Mouse (Mus musculus): ENCODE data around the gene Ccr6. TPM values are rescaled to one million over a fixed set of nuclear protein-coding genes. Genes with fewer than 3 reads are reported as not detected.
"Not testable (repeated sequence)": the region's sequence is repeated elsewhere in the genome, so short reads cannot be mapped to it uniquely, and the experiment has no call there.

Ccr6 gene
- total RNA-seq, 2 experiments from 2014 or later, result not detected

DNA sequence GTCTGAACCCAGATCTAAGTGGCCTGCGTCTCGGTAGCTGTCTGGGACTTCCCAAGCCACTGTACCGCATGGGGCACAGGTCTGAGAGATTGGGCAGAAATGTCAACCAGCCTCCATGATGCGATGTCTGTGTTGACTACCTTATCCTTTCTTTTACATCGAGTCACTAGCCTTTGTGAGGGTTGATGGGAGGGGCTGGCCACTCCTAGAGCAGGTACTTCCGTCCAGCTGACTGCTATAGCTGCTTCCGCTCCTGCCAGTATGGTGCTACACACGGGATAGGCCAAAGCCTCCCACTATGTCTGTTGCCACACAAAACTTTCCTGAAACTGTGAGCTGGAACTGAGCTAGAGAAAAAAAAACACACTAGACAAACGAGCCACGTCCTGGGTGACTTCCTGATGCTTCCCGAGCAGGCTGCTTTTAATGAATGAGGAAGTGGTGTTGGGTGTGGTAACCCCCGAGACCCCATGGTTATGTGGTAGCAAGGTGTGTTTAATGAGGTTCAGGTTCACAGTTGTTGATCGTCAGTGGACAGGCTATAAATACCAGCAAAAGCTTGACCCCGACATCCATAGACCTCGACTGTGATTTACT is 2.1 kb upstream of the Ccr6 start:
- DNase-seq, result no peak

DNA sequence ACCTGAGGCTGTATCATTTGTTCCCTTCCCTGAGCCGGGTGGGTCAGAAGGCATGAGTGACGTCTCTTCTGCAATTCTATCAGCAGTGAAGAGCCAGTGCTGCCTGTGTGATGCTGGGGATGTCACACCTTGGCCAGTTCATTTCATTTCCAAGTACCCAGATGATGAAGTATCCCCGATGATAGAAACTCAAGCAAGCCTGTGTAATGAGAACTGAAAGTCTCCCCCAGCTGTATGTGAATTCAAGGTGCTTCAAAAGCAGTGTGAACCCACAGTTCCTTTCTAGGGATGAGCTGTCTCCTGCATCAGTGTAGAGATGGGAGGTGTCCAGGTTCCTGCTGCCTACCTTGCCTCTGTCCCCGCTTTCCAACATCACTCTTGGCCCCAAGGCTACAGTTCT is 1.3 kb upstream of the Ccr6 start:
- no peak for DNase-seq

DNA sequence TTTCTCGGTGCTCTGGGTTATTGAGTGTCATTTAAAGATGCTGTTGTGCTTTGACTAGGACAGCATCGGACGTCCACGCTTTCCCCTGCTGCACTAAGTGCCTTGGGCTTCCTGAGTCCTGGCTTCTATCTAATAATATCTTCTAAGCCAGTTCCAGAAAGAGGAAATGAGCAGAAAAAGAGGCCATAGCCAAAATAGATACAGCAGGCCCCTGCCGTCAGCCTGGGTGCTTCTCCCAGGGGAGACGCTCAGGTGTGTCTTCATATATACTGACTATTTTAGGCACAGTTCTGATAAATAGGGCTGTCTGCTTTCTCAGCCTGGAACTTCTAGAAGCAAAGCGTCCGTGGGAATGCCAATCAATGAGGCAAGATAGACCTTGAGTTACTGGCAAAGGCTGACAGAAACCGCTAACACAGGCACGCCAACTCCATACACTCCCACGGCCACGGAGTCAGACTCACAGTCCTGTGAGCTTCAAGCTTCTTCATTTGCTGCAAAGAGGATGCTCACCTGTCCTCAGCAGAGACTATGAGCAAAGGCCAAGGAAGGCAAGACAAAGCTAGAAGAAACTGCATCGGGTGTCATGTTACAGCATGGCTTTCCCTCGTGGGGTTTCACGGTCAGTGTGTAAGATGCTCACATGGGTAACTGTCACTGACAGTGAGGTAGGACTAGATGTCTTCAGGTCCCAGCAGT is 2.3 kb downstream of the Ccr6 start:
- no peak for DNase-seq

DNA sequence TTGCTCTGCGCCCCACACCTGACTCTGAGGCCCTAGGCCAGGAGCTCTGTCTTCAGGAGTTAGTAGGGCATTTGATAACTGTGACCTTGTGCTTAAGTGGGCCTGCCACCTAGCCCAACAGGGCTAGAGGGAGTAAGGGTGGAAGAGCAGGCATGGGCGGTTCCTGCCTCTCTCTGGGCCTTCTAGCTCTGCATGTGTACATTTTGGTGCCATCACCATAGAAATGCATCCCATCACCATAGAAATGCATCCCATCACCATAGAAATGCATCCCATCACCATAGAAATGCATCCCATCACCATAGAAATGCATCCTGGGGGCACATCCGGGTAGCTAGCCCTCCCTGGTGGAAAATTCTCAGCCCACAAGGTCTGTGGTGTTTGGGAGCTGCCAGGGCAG is 3.7 kb downstream of the Ccr6 start:
- no peak for DNase-seq

DNA sequence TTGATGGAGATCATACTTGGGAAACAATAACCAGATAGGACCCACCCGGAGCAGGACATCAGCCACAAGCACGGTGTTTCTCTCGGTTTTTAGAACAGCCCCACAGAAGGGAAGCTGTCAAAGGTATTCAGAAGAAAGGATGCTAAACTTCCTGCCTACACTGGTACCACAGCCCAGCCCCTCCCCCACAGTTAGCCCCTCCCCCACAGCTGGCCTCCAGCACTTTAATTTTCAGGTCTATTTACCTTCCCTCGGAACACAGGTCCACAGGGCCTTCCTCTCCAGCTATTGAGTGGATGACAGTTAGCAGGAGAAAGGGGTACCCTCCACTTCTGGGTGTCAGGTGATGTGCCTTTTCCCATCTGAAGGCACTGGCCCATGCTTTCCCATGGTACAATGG is 4.7 kb downstream of the Ccr6 start:
- no peak for DNase-seq

DNA sequence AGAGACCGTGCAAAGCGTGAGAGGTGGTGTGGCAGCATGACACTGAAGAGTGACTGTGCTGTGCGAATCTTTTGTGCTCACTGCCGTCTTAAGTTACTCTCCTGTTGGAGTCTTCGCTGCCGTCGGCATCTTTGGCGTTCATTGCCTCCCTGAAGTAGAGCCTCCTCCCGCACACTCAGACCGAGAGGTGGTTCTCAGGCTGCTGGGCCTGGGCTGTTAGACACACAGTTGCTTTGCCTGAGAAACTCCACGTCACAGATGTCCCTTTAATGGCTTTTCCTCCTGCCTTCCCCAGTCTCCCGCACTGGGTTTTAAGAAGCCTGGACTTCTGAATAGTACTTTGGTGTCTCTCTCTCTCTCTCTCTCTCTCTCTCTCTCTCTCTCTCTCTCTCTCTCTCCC is 5.8 kb downstream of the Ccr6 start:
- DNase-seq, result no peak

DNA sequence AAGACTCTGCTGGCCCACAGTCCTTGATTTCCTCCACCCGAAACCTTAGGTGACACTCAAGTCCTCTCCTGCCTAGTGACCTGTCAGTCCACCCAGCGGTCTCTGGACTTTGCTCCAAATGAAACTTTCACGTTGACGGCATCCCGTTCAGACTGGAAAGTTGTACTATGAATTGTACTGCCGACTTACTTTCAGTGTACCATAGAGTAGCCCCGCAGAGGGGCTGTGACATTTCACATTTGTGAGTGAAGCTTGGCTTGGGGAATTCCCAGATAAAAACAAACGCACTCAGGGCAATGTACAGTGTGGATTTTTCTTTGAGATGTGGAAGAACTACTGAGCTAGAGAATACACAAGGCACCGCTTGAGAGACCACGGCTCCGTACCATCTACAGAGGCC is 6.3 kb downstream of the Ccr6 start:
- no peak for DNase-seq

DNA sequence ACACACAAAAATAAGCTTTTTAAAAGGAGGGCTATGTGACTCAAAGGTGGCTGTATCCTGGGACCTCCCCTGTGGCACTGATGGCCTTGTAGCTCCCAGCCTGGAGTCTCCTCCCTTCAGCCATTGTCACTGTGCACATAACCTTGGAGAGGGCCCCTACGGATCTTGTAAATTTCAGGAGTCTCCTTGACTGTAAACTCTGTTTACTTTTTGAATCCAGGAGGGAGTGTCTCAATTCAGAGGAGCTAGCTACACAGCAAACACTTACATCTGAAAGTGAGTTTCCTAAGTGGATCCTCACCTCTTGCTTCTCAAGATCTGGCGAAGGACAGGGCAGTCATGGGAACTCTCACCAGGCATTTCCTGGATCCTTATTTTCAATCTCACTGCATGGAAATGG is 8.3 kb downstream of the Ccr6 start:
- DNase-seq, result no peak

DNA sequence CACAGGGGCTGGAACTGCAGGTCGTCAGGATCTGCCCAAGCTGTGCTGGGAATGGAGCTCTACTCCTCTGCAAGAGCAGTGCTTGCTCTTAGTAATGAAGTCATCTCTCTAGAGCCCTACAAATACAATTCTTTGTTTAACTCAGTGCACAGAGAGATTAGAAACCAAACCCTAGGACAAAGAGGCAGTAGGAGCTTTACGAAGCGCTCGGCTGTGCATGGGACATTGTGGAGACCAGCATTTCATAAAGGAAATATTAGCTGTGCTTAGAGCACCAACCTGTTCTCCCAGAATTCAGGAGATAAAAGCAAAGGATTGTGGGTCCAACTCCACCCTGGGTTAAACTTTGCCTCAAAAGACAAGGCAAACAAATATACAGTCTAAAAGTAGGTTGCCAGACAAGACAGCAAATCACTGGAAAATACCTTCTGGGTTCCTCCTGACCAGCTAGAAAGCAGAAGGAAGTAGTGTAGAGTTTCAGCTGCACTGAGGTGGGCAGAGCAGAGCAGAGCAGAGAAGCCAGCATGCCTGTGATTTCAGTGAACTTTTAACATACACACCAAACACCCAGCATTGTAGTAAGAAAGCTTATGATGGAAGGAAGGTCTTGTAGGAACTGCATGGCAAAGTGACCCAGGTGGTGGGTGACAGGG is 10.4 kb downstream of the Ccr6 start:
- no peak for DNase-seq

DNA sequence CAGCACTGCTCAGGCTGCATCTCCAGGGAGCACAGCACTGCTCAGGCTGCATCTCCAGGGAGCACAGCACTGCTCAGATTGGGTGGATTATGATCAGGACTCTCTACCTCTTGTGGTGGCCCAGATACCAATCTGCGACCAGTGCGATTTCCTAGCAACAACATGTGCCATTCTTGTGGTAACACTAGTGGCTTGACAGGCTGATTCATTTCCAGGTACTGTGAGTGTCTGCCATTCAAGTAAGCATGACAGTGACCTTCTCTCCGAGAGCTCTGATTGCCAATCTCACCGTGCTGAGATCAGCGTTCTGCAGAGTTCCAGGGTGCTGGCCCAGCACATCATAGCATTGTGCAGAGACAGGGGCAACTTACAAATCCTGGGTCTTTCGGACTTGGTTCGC is 15.9 kb downstream of the Ccr6 start:
- DNase-seq, result no peak

DNA sequence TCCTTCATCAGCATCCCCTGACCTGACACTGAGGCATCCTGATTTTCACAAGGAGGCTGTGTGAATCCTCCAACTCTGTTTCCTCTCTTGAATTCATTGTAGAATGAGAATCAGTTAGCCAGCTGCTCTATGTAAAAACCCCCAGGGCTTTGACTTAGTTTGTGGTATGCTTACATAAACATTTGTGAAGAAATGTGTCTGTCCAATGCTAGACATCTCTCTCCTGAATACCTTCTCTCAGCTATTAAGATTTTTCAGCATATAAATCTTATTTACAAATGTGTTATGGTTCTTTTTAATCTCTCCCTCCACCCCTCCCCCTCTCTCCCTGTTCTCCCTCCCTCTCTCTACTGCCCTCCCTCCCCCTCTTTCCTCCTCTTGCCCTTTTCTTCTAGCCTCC is 18.4 kb downstream of the Ccr6 start:
- no peak for DNase-seq

DNA sequence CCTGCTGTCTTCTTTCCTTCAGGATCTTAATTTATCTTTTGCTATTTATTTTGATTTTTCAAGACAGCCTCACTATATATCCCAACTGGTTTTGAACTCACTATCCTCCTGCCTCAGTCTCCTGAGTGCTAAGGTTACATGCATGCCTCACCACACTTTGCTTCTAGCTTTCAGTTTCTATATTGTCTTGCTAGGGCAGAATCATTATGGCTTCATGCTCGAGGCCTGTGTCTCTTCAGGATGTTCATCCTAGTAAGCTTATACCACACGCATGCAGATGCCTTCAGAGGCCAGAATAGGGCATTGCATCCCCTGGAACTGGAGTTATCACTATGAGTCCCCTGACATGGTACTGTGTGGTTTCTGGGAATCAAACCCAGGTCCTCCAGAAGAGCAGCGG is 19.1 kb downstream of the Ccr6 start:
- DNase-seq, result no peak

DNA sequence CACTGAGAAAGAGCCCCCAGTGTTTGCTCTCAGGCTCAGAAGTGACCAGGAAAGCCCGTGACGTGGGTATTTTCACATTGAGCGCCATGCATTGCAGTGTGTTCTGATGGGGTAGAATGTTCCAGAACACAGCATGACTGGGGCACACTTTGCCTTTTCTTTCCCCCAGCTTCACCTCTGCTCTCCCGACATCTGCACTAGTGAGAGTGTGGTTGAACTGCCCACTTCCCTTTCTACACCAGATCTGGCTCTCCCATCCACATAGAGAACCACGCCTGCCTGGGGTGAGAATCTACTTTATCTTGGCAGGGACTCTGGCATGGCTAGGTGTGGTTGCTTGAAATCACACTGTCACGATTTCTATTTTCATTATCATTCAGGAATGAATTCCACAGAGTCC is 19.7 kb downstream of the Ccr6 start:
- no peak for DNase-seq

DNA sequence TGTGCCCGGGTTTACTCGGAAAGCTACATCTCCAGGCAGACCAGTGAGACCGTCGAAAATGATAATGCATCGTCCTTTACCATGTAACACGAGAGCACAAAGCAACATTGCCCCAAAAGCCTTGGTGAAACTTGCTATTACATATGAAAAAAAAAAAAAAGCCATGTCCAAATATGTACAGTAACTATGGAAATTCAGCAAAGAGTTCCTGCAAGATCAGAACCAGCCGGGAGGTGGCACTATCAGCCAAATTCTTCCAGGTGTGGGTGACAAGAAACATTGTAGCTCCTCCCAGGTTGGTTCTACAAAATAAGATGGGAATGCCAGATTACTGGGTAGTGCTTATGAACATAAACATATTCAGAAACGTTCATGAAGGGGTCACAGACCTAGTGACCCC is 21.1 kb downstream of the Ccr6 start:
- no peak for DNase-seq

DNA sequence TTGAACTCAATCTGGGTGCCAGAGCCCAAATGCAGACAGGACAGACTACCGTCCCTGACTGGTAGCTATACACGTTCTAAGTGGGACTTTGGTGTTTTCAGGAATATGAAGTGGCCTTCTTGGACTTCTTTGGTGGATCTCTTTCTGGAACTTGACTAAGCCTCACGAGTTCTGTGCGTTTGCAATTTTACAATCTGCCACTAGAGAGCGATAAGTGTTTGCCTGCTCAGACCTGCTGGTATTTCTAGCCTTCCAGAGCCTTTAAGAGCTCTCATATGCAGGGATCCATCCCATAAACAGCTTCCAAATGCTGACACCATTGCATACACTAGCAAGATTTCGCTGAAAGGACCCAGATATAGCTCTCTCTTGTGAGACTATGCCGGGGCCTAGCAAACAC is 28.8 kb downstream of the Ccr6 start:
- not testable (repeated sequence) for DNase-seq

DNA sequence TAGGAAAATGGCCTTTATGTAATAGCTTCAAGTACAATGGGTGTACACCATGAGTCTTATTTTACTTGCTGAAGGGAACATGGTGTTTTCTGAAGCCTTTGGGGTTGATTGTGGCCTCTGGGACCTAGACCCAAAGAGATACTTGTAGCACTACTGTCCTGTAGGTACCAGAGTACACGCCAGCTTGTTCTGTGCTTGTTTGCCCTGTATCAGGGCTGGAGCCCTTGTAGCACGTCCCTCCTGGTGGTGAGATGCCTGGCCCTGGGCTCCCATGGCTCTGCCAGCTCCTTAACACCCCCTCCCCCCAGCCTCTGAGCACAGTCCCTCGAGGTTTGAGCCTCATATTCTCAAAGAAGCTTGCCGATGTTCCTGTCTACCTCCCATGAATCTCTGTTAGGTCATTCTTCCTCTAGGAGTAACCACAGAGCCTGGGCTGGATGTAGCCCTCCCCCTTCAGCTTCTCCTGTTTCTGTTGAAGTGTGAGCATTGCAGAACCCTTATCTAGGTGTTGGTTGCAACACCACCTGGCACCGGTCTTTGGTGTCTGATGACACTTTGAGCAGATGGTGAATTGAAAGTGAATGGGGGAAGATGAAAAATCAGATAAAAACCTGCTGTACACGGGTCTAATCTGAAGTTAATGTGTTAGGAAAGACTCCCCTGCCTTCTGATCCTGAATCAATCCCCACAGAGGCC is 36.4 kb downstream of the Ccr6 start:
- DNase-seq, result no peak

DNA sequence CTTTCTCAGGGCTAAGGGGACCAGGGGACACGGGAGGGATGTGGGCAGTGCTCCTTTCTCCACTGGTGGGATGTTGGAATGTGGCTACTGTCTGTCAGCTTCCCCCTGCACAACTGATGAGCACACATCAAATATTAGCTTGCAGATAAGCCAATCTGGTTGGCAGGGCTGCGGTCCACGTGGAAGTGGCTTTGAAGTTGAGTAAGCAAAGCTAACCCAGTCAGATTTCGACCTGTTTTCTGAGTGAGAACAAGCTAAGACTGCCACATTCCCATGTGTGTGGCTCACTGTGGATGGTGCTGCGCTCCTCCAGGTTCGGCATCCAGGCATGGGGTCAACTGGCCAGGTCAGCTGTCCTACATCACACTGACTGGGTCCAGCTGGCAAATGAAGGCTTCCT is 37.1 kb downstream of the Ccr6 start:
- no peak for DNase-seq

DNA sequence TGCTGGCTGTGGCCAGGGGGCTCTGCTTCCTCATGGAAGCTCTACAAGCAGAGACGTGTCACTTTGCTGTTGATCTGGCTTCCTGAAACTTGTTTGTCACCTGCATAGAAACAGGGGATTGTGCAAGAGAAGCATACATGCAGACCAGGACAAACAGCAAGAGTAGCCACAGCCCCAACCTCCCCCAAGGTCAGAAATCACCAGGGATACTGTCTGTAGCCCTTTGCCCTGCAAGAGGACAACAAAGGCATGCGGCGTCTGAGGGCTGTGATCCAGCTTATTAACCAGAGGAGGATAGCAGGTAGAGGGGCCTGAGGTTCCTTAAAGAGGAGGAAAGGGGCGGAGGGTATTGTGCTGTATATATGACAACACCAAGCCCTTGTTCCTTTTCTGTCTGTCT is 40.2 kb downstream of the Ccr6 start:
- DNase-seq, result no peak

DNA sequence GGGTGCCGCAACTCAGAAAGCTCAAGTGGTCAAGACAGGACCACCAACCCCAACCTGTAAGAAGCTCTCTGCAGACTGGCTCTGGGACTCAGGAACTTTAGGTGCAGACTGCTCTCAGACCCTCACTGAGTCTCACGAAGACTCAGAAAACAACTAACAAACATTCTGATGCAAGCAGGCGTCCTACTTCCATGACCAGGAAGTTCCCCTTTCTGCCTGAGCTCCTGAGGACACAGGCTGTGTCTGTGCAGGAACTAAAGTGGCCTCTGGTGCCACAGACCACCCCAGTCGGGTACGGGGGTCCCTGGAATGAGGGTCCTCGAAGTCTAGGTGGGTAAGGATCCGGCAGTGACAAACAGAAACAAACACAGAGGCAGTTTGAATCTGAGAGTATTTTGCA is 40.8 kb downstream of the Ccr6 start:
- no peak for DNase-seq

DNA sequence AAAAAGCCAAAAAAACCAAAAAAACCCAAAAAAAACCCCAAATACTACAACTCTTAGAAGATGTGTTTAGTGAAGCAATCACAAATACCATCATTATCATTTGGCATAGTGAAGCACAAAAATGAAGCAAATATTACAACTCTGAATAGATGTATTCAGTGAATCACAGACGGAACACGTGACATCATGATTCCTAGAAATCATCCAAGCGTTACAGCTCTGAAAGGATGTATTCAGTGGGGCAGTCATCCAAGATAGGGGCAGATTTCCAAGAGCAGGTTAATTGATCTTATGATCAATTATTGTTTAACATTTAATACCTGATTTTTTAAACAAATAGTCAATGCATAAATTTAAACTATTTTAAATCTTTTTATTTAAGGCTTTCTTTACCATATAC is 41.4 kb downstream of the Ccr6 start:
- DNase-seq, result no peak

DNA sequence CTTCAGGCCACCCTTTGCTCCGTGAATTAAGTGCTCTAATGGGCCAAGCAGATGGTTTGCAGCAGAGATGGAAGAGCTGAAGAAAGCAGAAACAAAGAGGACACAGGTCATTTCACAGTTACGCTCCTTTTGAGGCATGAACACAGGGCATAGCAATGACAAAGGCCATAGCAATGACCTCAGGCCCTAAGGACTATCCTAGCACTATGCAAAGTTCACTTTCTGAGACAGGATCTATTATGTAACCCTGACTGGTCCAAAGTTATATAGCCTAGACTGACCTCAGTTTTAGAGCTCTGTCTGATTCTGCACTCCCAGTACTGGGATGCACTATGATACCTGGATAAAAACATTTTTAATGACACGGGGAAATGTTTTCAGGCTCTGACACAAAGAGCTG is 42.5 kb downstream of the Ccr6 start:
- no peak for DNase-seq

DNA sequence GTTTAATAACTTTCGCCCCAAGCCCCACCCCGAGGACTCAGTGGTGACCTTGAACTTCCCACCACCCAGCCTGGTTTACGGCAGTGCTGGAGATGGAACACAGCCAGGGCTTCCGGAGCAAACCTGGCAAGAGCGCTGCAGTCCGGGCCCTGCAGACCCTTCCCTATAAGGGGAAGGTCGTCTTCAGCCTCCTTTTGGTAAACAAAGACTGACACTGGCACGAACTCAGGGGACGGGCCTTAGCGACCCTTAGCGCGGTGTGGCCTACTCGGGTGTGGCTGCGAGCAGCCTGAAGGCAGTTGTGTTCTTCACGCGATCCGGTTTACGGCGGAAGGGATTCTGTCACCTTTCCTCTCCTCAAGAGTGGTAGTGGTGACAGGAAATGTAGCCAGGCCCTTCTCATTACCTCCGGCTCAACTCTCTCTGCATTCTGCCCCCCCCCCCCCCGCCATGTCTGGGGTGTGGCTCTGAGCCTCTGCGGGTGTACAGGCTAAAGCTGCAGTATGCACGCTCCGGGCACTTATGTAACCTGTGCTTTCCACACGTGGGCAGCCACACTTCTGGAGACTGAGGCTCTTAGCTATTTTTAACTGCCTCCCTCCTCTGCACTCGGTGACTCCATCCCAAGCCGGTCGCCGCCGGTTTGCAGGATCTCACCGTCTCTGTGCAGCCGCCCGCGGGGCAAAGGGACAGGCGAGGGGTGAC is 47.1 kb downstream of the Ccr6 start, which contains the start of gene Mpc1:
Mpc1 (plus strand) TSS at position 84 of the 705 bp plus-strand sequence.
- peak; percentile 71 for DNase-seq
